Mouse (Mus musculus): ENCODE results near the gene St7.

GRCm38 (mm10) chr6:17876023-17876613 lies 183.4 kb downstream of the St7 start:
- no peak for TF ChIP-seq POLR2A (IDR thresholded peaks at IDR 0.05; ENCODE audit: low read depth, low read length)
- TF ChIP-seq CTCF (IDR thresholded peaks at IDR 0.05; ENCODE audit: borderline replicate concordance, insufficient read depth, low read length), result no peak

Measured in embryonic fibroblast, embryonic 13.5 days (primary cell).